Mouse (Mus musculus) stomach, postnatal 0 days (tissue): ENCODE data around the gene Ltbr.

Experiments
- CTCF ChIP-seq: IDR thresholded peaks from 2 replicates; pipeline ENCODE4 v1.5.1; 2016; ENCODE audit warnings: antibody characterized with exemption, low read depth, mild to moderate bottlenecking, moderate library complexity
- EP300 ChIP-seq: optimal IDR thresholded peaks from 2 replicates; pipeline ENCODE3; 2016; ENCODE audit warnings: antibody characterized with exemption

GRCm38 (mm10) chr6:125357334-125357733, 43.6 kb upstream of the Ltbr start:
- TF ChIP-seq CTCF (no peak), EP300 (no peak)
